Mouse (Mus musculus): ENCODE data around the gene Jund. TPM values are rescaled to one million over a fixed set of nuclear protein-coding genes. Genes with fewer than 3 reads are reported as not detected.

The Jund gene
- total and polyA plus RNA-seq, 3 experiments: 191 to 283 (median 279) TPM

DNA sequence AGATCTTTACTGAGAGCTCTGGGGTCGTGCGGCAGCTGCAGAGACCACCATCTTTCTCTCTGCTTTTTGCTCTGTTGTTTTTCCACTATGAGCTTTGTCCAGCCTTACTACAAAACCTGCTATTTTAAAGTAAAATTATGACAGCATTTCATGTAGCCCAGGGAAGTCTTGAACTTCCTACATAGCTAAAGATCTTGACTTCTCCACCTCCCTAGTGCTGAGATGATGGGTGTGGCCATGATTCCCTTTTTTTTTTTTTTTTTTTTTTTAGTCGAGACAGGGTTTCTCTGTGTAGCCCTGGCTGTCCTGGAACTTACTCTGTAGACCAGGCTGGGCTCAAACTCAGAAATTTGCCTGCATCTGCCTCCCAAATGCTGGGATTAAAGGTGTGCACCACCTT is 34.1 kb upstream of the Jund start:
- H3K9ac ChIP-seq (ENCODE audit: insufficient read depth, low read depth): no peak overlapping the region
- in situ Hi-C loops (cut with MboI; ENCODE audit: low pct_ligation_motif_present, low pct_unique_long_range_greater_than_20kb, low sequenced_read_pairs) (loop anchor here (10.0 kb wide), 1 partner anchor 50 kb away; the partner anchor contains the start of gene Gm3336), dilution Hi-C loops (cut with MboI; ENCODE audit: extremely low pct_ligation_motif_present, extremely low pct_unique_long_range_greater_than_20kb, low sequenced_read_pairs) (no loop called here)
- H3K79me2 ChIP-seq (replicated peaks; ENCODE audit: control insufficient read depth, extremely low read depth, insufficient read depth, poor library complexity, severe bottlenecking): no peaks in the 10 kb centered on the region
- peaks cover 1% of the 10 kb centered on the region for H3K27me3 ChIP-seq (replicated peaks)
- H3K9me3 ChIP-seq (replicated peaks; ENCODE audit: low read length): peaks cover 4% of the 10 kb centered on the region
- H3K4me2 ChIP-seq (ENCODE audit: insufficient read depth, low read depth, poor library complexity, severe bottlenecking): no peak overlapping the region
- DNase-seq (ENCODE audit: extremely low read depth): no peak
- no peak overlapping the region for H3K4me3 ChIP-seq (replicated peaks in 1 of 3; ENCODE audit: low read depth in 2 of 3, low read length in 2 of 3, poor library complexity in 1 of 3)
- peaks cover 4 to 29% of the 10 kb centered on the region in 2 experiments; a peak in 3 of 4 replicates for H3K4me1 ChIP-seq (ENCODE audit: control insufficient read depth in 1 of 2, insufficient read depth in 2 of 2)
- TF ChIP-seq IRF4 (IDR thresholded peaks at IDR 0.05; ENCODE audit: low read depth, low read length) (no peak), UBTF (IDR thresholded peaks at IDR 0.05; ENCODE audit: low read depth, low read length) (no peak), JUND (conservative IDR thresholded peaks at IDR 0.05; ENCODE audit: low read depth, low read length) (no peak)
- no peaks in the 10 kb centered on the region for H3K36me3 ChIP-seq (replicated peaks in 1 of 2; ENCODE audit: control insufficient read depth in 1 of 2, insufficient read depth in 1 of 2, low read length in 1 of 2)
- no peak overlapping the region for H3K27ac ChIP-seq (ENCODE audit: insufficient read depth, low read depth)

GRCm38 (mm10) chr8:70665599-70665998 is 33.1 kb upstream of the Jund start:
- Histone ChIP-seq H3K4me1 (ENCODE audit: control insufficient read depth in 1 of 2, insufficient read depth in 2 of 2) (peaks cover under 1 to 23% of the 10 kb centered on the region in 2 experiments; a peak in 3 of 4 replicates), H3K79me2 (replicated peaks; ENCODE audit: control insufficient read depth, extremely low read depth, insufficient read depth, poor library complexity, severe bottlenecking) (no peaks in the 10 kb centered on the region), H3K36me3 (replicated peaks in 1 of 2; ENCODE audit: control insufficient read depth in 1 of 2, insufficient read depth in 1 of 2, low read length in 1 of 2) (no peaks in the 10 kb centered on the region), H3K9ac (ENCODE audit: insufficient read depth, low read depth) (no peak overlapping the region), H3K9me3 (replicated peaks; ENCODE audit: low read length) (peaks cover 4% of the 10 kb centered on the region), H3K27ac (ENCODE audit: insufficient read depth, low read depth) (no peak overlapping the region), H3K27me3 (replicated peaks) (peaks cover 1% of the 10 kb centered on the region), H3K4me2 (ENCODE audit: insufficient read depth, low read depth, poor library complexity, severe bottlenecking) (no peak overlapping the region), H3K4me3 (replicated peaks in 1 of 3; ENCODE audit: low read depth in 2 of 3, low read length in 2 of 3, poor library complexity in 1 of 3) (no peak overlapping the region)
- in situ Hi-C loops (cut with MboI; ENCODE audit: low pct_ligation_motif_present, low pct_unique_long_range_greater_than_20kb, low sequenced_read_pairs): loop anchor here (10.0 kb wide), 1 partner anchor 49 kb away; the partner anchor contains the start of gene Gm3336
- no peak for DNase-seq (ENCODE audit: extremely low read depth)
- dilution Hi-C loops (cut with MboI; ENCODE audit: extremely low pct_ligation_motif_present, extremely low pct_unique_long_range_greater_than_20kb, low sequenced_read_pairs): no loop called here
- TF ChIP-seq IRF4 (IDR thresholded peaks at IDR 0.05; ENCODE audit: low read depth, low read length) (no peak), SIN3A (IDR thresholded peaks at IDR 0.05; ENCODE audit: low read length) (no peak), MAX (IDR thresholded peaks at IDR 0.05; ENCODE audit: low read length) (no peak), GABPA (IDR thresholded peaks at IDR 0.05; ENCODE audit: insufficient replicate concordance, low read depth, low read length) (no peak), USF2 (conservative IDR thresholded peaks at IDR 0.05; ENCODE audit: low read depth, low read length) (no peak), ELF1 (IDR thresholded peaks at IDR 0.05; ENCODE audit: low read depth, low read length) (no peak), PAX5 (IDR thresholded peaks at IDR 0.05; ENCODE audit: low read length) (no peak), MEF2A (IDR thresholded peaks at IDR 0.05; ENCODE audit: borderline replicate concordance, low read depth, low read length) (no peak), ETS1 (conservative IDR thresholded peaks at IDR 0.05; ENCODE audit: low read depth, low read length) (no peak), ZMIZ1 (IDR thresholded peaks at IDR 0.05; ENCODE audit: low read depth, low read length) (no peak), EP300 (IDR thresholded peaks at IDR 0.05; ENCODE audit: low read length) (no peak), ZNF384 (IDR thresholded peaks at IDR 0.05; ENCODE audit: low read depth, low read length) (no peak), UBTF (IDR thresholded peaks at IDR 0.05; ENCODE audit: low read depth, low read length) (no peak), ZC3H11A (IDR thresholded peaks at IDR 0.05; ENCODE audit: low read depth, low read length) (no peak), POLR2A (IDR thresholded peaks at IDR 0.05; ENCODE audit: low read depth, low read length) (no peak), NRF1 (IDR thresholded peaks at IDR 0.05; ENCODE audit: low read depth, low read length) (no peak), JUN (IDR thresholded peaks at IDR 0.05; ENCODE audit: insufficient read depth, low read depth, low read length) (no peak)

All from CH12.LX (cell line).